Mouse (Mus musculus): ENCODE data around the gene Auts2. TPM values are rescaled to one million over a fixed set of nuclear protein-coding genes. Genes with fewer than 3 reads are reported as not detected.

The Auts2 gene
- polyA plus RNA-seq, 1 experiment from 2014 or later = 74.1 TPM

DNA sequence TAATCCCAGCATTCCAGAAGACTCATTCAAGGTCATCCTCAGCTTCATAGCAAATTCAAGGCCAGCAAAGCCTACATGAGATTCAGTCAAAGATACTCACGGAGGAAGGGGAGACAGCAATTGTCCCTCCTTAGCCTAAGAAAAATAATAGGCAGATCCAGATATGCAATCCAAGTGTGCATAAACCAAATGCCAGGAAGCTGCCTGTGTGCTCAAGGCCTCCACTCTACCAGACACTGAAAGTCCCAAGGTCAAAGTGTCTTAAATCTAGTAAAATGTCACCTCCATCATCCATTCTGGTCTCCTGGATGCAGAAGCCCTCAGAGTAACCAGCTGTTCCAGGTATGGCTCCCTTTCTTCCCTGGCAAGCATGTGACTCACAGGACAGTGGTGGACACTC is 50.4 kb downstream of the Auts2 start:
- no peaks in the 10 kb centered on the region for H3K9me3 ChIP-seq
- WGBS = 77% methylated on average over 1 of the region's 1 CpGs
- H3K4me2 ChIP-seq (replicated peaks) = no peak overlapping the region
- no peak overlapping the region for H3K27ac ChIP-seq
- H3K27me3 ChIP-seq (replicated peaks) = no peaks in the 10 kb centered on the region
- no peak for ATAC-seq (ENCODE audit: low FRiP score, low read depth)
- H3K9ac ChIP-seq = no peak overlapping the region
- no peak overlapping the region for H3K4me3 ChIP-seq
- no peaks in the 10 kb centered on the region for H3K36me3 ChIP-seq
- peaks cover 27% of the 10 kb centered on the region for H3K4me1 ChIP-seq

DNA sequence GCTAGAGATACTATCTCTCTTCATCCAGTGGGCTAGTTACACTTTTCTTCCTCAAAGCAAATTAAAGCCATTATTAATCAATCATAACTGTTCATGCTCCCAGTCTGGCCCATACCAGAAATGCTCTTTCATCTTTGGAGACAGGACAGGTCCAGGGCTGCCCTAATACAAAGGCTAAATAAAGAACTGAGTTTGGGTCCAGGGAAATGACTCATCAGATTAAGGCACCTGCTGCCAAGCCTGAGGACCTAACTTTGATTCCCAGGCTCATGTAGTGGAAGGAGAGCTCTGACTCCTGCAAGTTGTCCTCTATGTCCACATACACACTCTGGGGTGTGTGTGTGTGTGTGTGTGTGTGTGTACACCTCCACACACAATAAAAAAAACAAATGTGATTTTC is 51.1 kb downstream of the Auts2 start:
- H3K9me3 ChIP-seq = no peaks in the 10 kb centered on the region
- no peak overlapping the region for H3K9ac ChIP-seq
- H3K36me3 ChIP-seq = no peaks in the 10 kb centered on the region
- H3K4me1 ChIP-seq = peaks cover 32% of the 10 kb centered on the region
- no peak overlapping the region for H3K4me2 ChIP-seq (replicated peaks)
- no peaks in the 10 kb centered on the region for H3K27me3 ChIP-seq (replicated peaks)
- no peak for ATAC-seq (ENCODE audit: low FRiP score, low read depth)
- H3K27ac ChIP-seq = no peak overlapping the region
- H3K4me3 ChIP-seq = no peak overlapping the region

DNA sequence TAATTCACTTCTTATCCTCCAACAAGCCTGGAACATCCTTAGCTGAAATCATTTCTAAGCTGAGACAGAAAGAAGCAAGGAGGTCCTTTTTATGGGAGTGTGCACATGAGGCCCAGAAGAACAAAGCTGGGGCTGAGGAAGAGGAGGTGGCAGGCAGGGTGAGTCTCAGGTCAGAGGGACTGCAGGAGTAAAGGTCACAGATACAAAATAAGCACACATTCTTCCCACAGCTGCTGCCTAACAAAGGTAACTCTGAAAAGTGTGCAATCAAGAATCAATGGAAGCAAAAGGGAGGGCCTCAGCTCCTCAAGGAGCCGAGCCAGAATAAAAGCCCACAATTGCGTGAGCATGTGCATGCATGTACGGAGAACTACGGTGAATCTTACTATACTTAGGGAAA is 51.6 kb downstream of the Auts2 start:
- 21% methylated on average over 4 of the region's 4 CpGs for whole genome bisulfite sequencing
- H3K9ac ChIP-seq = no peak overlapping the region
- H3K4me2 ChIP-seq (replicated peaks) = no peak overlapping the region
- ATAC-seq (ENCODE audit: low FRiP score, low read depth) = no peak
- no peaks in the 10 kb centered on the region for H3K36me3 ChIP-seq
- no peaks in the 10 kb centered on the region for H3K9me3 ChIP-seq
- peaks cover 35% of the 10 kb centered on the region for H3K4me1 ChIP-seq
- no peak overlapping the region for H3K4me3 ChIP-seq
- H3K27me3 ChIP-seq (replicated peaks) = no peaks in the 10 kb centered on the region
- no peak overlapping the region for H3K27ac ChIP-seq

DNA sequence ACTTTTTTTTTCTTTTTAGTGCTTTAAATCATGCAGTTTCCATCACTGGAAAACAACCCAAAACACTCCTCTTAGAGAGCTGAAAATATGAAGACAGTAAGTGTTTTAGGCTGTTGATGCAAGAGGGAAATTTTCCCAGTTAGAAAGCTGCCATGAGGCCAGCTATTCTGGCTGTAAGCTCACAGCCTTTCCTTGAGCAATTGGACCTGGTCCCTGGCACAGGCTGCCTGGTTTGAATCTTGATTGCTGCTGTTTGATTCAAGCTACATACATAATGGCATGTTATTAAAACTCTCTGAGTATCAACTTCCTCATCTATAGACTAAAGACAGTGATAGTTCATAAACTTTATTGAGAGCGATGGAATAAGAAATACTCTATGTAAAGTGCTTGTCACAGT is 52.8 kb downstream of the Auts2 start:
- ATAC-seq (ENCODE audit: low FRiP score, low read depth) = no peak
- H3K4me1 ChIP-seq = peaks cover 35% of the 10 kb centered on the region
- H3K4me2 ChIP-seq (replicated peaks) = no peak overlapping the region
- H3K27me3 ChIP-seq (replicated peaks) = no peaks in the 10 kb centered on the region
- H3K36me3 ChIP-seq = no peaks in the 10 kb centered on the region
- H3K9ac ChIP-seq = no peak overlapping the region
- no peaks in the 10 kb centered on the region for H3K9me3 ChIP-seq
- H3K27ac ChIP-seq = no peak overlapping the region
- WGBS = 94% methylated on average over 1 of the region's 1 CpGs
- no peak overlapping the region for H3K4me3 ChIP-seq

DNA sequence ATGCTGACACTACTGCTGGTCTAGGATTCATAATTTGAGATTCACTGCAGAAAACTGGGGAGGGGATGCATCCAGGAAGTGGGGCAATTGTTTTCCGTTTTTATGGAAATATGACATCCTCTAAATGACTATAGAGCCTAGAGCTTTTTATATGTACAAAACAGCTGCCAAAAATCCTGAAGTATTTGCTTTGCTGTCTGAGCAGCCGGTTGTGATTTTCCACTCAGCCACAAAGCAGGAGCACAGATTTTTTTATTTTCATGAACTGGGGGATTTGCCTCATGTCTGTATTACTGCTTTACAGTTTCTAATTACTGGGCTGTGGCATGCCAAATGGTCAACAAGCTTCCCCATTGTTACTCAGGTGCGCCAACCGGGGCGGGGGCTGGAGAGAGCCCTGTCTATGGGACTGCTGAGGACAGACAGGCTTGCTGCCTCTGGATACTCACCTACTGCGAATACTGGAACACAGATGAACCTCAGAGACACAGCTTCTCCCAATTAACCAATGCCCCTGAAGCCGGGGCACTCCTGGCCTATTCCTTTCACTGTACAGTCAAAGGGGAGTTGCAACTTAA is 53.3 kb downstream of the Auts2 start:
- Histone ChIP-seq H3K27ac (no peak overlapping the region), H3K9ac (no peak overlapping the region), H3K9me3 (no peaks in the 10 kb centered on the region), H3K4me2 (replicated peaks) (no peak overlapping the region), H3K4me1 (peaks cover 35% of the 10 kb centered on the region), H3K27me3 (replicated peaks) (no peaks in the 10 kb centered on the region), H3K4me3 (no peak overlapping the region), H3K36me3 (no peaks in the 10 kb centered on the region)
- 79% methylated on average over 7 of the region's 7 CpGs for WGBS
- ATAC-seq (ENCODE audit: low FRiP score, low read depth) = no peak

DNA sequence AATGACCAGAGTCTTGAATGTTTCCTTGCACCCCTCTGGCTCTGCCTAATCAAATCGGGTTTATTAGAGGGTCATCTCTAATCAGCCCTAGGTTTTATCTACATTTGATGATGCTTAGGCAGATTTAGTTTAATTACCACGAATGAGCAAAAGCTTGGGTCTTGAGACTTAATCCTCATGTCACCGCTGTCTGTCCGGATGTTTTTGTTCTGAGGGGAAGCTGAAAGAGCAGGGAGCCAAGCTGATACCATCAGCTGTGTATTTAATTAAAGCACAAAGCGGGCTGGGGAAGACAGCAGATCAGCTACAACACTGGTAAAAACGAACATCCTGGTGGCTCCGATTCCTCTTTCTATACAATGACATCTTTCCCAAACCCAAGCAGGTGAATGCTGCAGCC is 56.3 kb downstream of the Auts2 start:
- Histone ChIP-seq H3K36me3 (no peaks in the 10 kb centered on the region), H3K27ac (no peak overlapping the region), H3K4me2 (replicated peaks) (no peak overlapping the region), H3K27me3 (replicated peaks) (no peaks in the 10 kb centered on the region), H3K4me3 (no peak overlapping the region), H3K9me3 (no peaks in the 10 kb centered on the region), H3K9ac (no peak overlapping the region), H3K4me1 (peaks cover 39% of the 10 kb centered on the region)
- 73% methylated on average over 7 of the region's 7 CpGs for WGBS
- no peak for ATAC-seq (ENCODE audit: low FRiP score, low read depth)

DNA sequence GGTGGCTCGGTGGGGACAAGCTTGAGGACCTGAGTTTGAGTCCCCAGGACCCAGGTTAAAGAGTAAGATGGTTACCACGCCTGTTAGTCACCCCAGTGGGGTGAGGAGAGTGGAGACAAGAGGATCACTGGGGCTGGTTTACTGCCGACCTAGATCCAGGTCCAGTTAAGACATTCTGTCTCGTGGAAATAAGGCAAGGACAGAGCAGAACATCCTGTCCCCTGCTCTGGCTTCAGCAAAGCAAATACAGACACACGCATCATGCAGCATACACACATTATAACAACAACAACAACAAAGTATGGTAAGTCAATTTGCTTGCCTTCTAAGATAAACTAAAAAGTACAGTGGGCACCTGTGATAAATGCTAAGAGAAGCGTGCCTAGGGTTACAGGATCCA is 57.1 kb downstream of the Auts2 start:
- Histone ChIP-seq H3K27me3 (replicated peaks) (no peaks in the 10 kb centered on the region), H3K4me3 (no peak overlapping the region), H3K9me3 (no peaks in the 10 kb centered on the region), H3K27ac (no peak overlapping the region), H3K4me1 (peaks cover 37% of the 10 kb centered on the region), H3K36me3 (no peaks in the 10 kb centered on the region), H3K9ac (no peak overlapping the region), H3K4me2 (replicated peaks) (no peak overlapping the region)
- no peak for ATAC-seq (ENCODE audit: low FRiP score, low read depth)
- WGBS = 91% methylated on average over 6 of the region's 6 CpGs

DNA sequence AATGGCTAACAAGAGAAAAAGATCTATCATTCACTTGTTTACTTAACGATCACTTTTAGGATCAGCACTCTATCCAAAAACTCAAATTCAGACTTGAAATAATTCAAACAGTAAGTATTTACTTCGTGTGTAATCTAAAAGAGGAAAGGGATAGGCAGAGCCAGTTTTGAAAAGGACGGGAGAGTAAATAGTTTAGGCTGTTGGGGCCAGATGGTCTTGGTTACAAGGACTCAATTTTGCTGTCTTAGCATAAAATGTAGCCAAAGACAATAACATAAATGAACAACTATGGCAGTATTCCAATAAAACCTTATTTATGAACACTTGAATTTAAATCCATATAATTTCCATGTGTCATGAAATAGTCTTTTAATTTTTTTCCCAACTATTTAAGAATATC is 57.7 kb downstream of the Auts2 start:
- WGBS = 87% methylated on average over 3 of the region's 3 CpGs

DNA sequence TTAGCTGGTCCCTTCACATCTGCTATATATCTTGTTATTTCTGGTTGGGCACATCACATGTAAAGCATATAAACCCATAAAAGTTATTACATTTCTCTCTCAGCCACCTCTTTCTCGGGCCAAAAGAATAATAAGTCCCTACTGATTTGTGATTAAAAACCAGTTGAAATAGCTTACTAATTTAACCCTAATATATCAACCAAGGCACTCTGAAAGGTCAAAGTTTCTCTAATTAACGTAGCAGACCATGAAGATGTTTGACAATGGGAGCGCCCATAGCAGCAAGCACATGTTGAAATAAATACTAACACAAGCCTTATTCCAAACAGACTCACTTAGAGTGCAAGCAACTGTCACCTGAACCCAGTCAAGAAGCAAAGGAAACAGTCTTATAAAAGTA is 61.7 kb downstream of the Auts2 start:
- Histone ChIP-seq H3K4me1 (peaks cover 44% of the 10 kb centered on the region), H3K9me3 (no peaks in the 10 kb centered on the region), H3K9ac (no peak overlapping the region), H3K4me3 (no peak overlapping the region), H3K4me2 (replicated peaks) (no peak overlapping the region), H3K27me3 (replicated peaks) (no peaks in the 10 kb centered on the region), H3K36me3 (no peaks in the 10 kb centered on the region), H3K27ac (no peak overlapping the region)
- no peak for ATAC-seq (ENCODE audit: low FRiP score, low read depth)
- WGBS = 32% methylated on average over 3 of the region's 3 CpGs

More for the DNA sequence above, 57.7 kb downstream of the Auts2 start:
- H3K27me3 ChIP-seq (replicated peaks) = no peaks in the 10 kb centered on the region
- no peak overlapping the region for H3K4me2 ChIP-seq (replicated peaks)
- H3K27ac ChIP-seq = no peak overlapping the region
- no peaks in the 10 kb centered on the region for H3K36me3 ChIP-seq
- ATAC-seq (ENCODE audit: low FRiP score, low read depth) = no peak
- no peaks in the 10 kb centered on the region for H3K9me3 ChIP-seq
- peaks cover 39% of the 10 kb centered on the region for H3K4me1 ChIP-seq
- H3K9ac ChIP-seq = no peak overlapping the region
- H3K4me3 ChIP-seq = no peak overlapping the region

DNA sequence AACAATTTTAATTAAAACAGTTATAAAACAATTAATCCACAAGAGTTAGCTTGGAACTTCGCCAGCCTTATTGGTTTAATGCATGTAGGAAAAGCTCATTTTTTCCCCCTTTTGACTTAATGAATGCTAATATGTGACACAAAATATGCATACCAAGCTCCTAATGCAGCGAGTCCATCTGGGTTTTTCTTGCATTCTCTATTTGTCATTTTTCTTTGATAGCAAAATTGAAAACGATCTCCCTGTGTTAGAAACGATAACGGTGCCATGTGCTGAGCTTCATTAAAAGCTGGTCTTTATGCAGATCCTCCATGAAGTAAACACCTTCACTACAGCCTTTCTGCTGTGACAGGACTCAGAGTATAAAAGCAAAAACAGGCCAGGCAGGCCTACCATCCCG is 62.7 kb downstream of the Auts2 start:
- H3K27me3 ChIP-seq (replicated peaks) = no peaks in the 10 kb centered on the region
- H3K4me1 ChIP-seq = peaks cover 44% of the 10 kb centered on the region
- H3K9me3 ChIP-seq = no peaks in the 10 kb centered on the region
- H3K27ac ChIP-seq = no peak overlapping the region
- H3K4me3 ChIP-seq = no peak overlapping the region
- WGBS = 66% methylated on average over 6 of the region's 6 CpGs
- no peak overlapping the region for H3K9ac ChIP-seq
- H3K4me2 ChIP-seq (replicated peaks) = no peak overlapping the region
- no peak for ATAC-seq (ENCODE audit: low FRiP score, low read depth)
- H3K36me3 ChIP-seq = no peaks in the 10 kb centered on the region

DNA sequence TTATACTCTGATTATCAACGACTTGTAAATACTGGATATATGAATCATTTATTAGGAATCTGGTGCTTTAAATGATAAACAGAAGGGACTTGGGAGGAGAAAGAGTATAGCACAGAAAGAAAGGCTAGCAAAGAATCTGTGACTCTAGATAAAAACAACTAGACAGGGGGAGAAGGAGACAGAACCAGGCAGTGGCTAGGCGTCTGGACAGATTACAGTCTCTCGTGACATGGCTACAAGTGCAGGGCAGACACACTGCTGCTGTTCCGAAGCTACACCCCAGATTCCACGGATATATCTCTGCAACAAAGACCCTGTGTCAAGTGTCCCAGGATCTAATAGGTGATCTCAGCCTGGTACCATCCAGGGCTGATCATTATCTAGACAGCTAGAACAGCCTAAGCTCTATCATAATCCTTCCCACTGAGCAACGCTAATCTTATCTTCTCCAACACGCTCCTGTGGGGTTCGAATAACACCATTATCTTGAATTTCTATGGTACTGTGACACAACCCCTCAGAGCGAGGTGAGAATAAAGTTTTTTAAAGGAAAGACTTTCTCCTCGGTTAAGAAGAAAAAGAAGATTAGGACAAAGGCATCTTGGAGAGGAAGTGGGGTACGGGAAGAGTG is 63.8 kb downstream of the Auts2 start:
- Histone ChIP-seq H3K4me3 (no peak overlapping the region), H3K27me3 (replicated peaks) (no peaks in the 10 kb centered on the region), H3K4me2 (replicated peaks) (no peak overlapping the region), H3K36me3 (no peaks in the 10 kb centered on the region), H3K9ac (no peak overlapping the region), H3K27ac (no peak overlapping the region), H3K4me1 (peaks cover 50% of the 10 kb centered on the region), H3K9me3 (no peaks in the 10 kb centered on the region)
- no peak for ATAC-seq (ENCODE audit: low FRiP score, low read depth)
- 67% methylated on average over 11 of the region's 11 CpGs for WGBS

DNA sequence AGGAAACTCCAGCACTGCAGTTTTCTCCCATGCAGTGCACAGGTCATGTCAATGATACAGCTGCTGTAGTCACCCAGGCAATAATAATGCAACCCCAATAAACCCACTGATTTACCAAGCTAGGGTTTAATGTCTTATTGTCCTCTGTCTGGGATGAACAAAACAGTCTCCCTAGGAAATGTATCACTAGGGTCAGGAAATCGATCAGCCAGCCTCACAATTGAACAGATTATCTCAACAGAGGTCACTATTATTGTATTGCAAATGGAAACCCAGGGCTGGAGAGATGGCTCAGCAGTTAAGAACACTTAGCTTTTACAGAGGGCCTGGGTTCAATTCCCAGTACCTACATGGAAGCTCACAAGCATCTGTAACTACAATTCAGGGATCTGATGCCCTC is 65.6 kb downstream of the Auts2 start:
- H3K4me3 ChIP-seq = no peak overlapping the region
- 24% methylated on average over 1 of the region's 1 CpGs for WGBS
- ATAC-seq (ENCODE audit: low FRiP score, low read depth) = no peak
- no peaks in the 10 kb centered on the region for H3K27me3 ChIP-seq (replicated peaks)
- no peak overlapping the region for H3K27ac ChIP-seq
- no peaks in the 10 kb centered on the region for H3K9me3 ChIP-seq
- H3K9ac ChIP-seq = no peak overlapping the region
- no peaks in the 10 kb centered on the region for H3K36me3 ChIP-seq
- no peak overlapping the region for H3K4me2 ChIP-seq (replicated peaks)
- H3K4me1 ChIP-seq = peaks cover 48% of the 10 kb centered on the region

DNA sequence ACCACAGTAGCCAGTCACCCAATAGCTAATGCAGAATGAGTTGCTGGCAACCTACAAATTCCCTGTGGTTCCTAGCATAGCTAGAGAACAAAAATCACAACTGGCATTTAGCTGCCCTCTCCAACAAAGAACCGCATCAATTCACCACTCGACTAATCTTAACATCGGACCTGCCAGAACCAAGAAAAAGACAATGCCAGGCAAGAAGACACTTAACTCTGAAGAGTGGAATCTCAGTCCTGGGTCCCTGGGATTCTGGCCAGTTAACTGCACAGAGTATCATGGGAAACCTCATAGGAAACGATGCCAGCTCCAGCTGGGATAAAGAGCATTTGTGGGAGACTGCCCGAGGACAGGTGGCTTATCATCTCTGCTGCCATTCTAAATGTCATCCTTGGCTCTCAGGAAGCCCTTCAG is 70.2 kb downstream of the Auts2 start:
- H3K9me3 ChIP-seq = no peaks in the 10 kb centered on the region
- H3K4me1 ChIP-seq = peaks cover 23% of the 10 kb centered on the region
- no peak for ATAC-seq (ENCODE audit: low FRiP score, low read depth)
- no peak overlapping the region for H3K9ac ChIP-seq
- no peak overlapping the region for H3K27ac ChIP-seq
- H3K36me3 ChIP-seq = no peaks in the 10 kb centered on the region
- H3K4me3 ChIP-seq = no peak overlapping the region
- no peaks in the 10 kb centered on the region for H3K27me3 ChIP-seq (replicated peaks)
- H3K4me2 ChIP-seq (replicated peaks) = no peak overlapping the region
- WGBS = 74% methylated on average over 5 of the region's 5 CpGs

Measured in neural tube, embryonic 12.5 days (tissue).